Mouse (Mus musculus): ENCODE results near the gene Hbq1a.

DNA sequence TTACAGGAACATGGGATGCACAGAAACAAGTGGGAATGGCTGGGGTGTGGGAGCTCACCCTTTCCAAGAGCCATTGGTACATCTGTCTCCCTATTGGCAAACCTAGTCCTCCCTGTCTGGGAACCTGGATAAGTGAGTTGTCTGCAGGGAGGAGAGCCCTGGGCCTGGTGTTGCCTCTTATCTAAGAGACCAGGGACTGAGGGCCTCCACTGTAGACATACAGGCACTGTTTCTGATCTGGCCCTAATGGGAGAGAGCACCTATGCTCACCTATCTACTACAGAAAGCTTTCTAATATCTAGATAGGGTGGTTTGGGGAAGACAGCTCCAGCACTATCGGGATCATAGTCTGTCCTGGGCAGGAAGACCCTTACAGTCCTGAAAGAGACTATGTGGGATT, 43.7 kb upstream of the Hbq1a start:
- TF ChIP-seq KAT2A (IDR thresholded peaks at IDR 0.05; ENCODE audit: insufficient replicate concordance, low read length) (no peak), ELF1 (IDR thresholded peaks at IDR 0.05; ENCODE audit: low read depth, low read length) (no peak), CTCF (conservative IDR thresholded peaks at IDR 0.05 in 1 of 2, IDR thresholded peaks at IDR 0.05 in 1 of 2; ENCODE audit: low read depth in 2 of 2, low read length in 2 of 2) (no peak), SIN3A (IDR thresholded peaks at IDR 0.05; ENCODE audit: low read length) (no peak)

Data from CH12.LX (cell line).